Comparison of ENCODE assay signal across 8 mouse cellular contexts in the genomic region with DNA sequence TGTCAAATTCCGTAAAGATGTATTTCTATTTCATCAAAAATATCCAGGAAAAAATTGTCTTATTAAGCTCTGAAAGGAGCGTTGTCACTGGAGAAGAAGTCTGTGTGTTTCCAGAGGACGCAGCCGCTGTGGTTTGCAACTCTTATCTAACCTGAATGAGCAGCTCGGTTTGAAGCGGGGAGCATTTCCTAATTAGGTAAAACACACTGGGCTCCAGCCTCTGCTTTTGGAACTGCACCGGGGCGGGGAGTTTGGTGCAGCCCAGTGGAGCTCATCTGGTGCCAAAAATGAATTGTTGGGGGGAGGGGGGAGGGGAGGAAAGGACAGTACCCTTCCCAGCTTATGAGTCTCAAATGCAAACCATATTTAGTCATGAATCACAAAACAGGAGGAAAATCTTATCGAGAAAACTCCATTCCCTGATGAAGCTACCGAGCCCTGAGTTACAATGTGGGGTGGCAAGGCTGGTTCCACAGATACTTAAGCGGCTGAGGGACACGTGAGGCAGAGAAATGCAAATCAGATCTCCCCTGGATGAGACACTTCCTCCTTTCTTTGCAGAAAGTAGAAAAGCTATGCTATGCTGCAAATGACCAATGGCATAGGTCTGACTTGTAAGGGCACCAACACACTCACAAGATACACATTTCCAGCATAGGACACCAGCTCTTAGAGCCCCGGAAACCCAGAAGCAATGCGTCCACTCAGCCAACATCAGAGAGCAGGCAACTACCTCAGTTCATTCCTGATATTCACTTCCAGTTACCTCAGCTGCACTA. TPM values are rescaled to one million over a fixed set of nuclear protein-coding genes. Genes with fewer than 3 reads are reported as not detected.
DNase-seq lines count a peak whose midpoint lies in the region; ATAC-seq and TF ChIP-seq lines count a peak whose summit lies in the region.

No protein-coding gene starts in this region.

- peak overlapping the region; percentile 51 for H3K4me2 ChIP-seq in kidney, postnatal 0 days (ENCODE audit: low read length)

- H3K36me3 ChIP-seq in kidney, adult 2 months (ENCODE audit: control insufficient read depth, insufficient read depth, low read length) = no peaks in the 10 kb centered on the region
- H3K36me3 ChIP-seq in kidney, postnatal 0 days (ENCODE audit: insufficient read depth, low read length) = no peaks in the 10 kb centered on the region

- peak; percentile 81 for ATAC-seq in common myeloid progenitor, adult 5-6 weeks (replicated peaks; ENCODE audit: low read depth, poor library complexity, severe bottlenecking)
- no peak for ATAC-seq in kidney, postnatal 0 days (replicated peaks; ENCODE audit: low FRiP score, low read depth)
- ATAC-seq in monocyte, adult 5-6 weeks (replicated peaks; ENCODE audit: insufficient number of reproducible peaks, low FRiP score, low TSS enrichment, poor library complexity, severe bottlenecking) = peak; percentile 76
- ATAC-seq in activated CD4-positive, CD25-positive, alpha-beta regulatory T cell, adult 4 months = no peak

- no peaks in the 10 kb centered on the region for H3K4me1 ChIP-seq in kidney, adult 2 months (ENCODE audit: control insufficient read depth, insufficient read depth, low read length)
- H3K4me1 ChIP-seq in kidney, postnatal 0 days (replicated peaks; ENCODE audit: insufficient read depth, low read length) = 0 out of 2 replicates have a peak, but pooled peaks cover 5% of the 10 kb centered on the region

- no peaks in the 10 kb centered on the region for H3K9me3 ChIP-seq in kidney, postnatal 0 days (replicated peaks; ENCODE audit: low read length)

- H3K27me3 ChIP-seq in kidney, adult 2 months (replicated peaks; ENCODE audit: control insufficient read depth, insufficient read depth, low read length) = no peaks in the 10 kb centered on the region
- H3K27me3 ChIP-seq in kidney, postnatal 0 days (ENCODE audit: insufficient read depth, low read length) = no peaks in the 10 kb centered on the region

- peak overlapping the region; percentile 40; the same call in 1 of the 2 replicates for H3K9ac ChIP-seq in kidney, postnatal 0 days (ENCODE audit: low read depth, low read length)

- no peak for TF ChIP-seq POLR2A in kidney, adult 2 months (IDR thresholded peaks at IDR 0.05; ENCODE audit: low read depth, low read length)

- 27% methylated on average over 14 of the region's 14 CpGs for WGBS in kidney, adult 2 months
- 32% methylated on average over 14 of the region's 14 CpGs for WGBS in kidney, postnatal 0 days

- H3K4me3 ChIP-seq in kidney, adult 2 months (ENCODE audit: insufficient read depth, low read depth, low read length) = no peak overlapping the region
- H3K4me3 ChIP-seq in kidney, postnatal 0 days (replicated peaks; ENCODE audit: low read depth, low read length) = peak overlapping the region; percentile 40

- TF ChIP-seq CTCF in kidney, adult 2 months (conservative IDR thresholded peaks at IDR 0.05; ENCODE audit: insufficient read depth, insufficient read length, low read depth, low read length) = no peak
- no peak for TF ChIP-seq CTCF in kidney, postnatal 0 days (IDR thresholded peaks at IDR 0.05; ENCODE audit: low read depth)

- peak; percentile 39 for DNase-seq in kidney, adult 2 months
- no peak for DNase-seq in kidney, adult 8-10 months
- peak; percentile 49 for DNase-seq in kidney, postnatal 0 days (ENCODE audit: low spot score)
- DNase-seq in yolk sac, embryonic 10.5 days (ENCODE audit: low spot score) = no peak
- DNase-seq in adrenal gland, postnatal 25 days = no peak

- peak overlapping the region; percentile 26 for H3K27ac ChIP-seq in kidney, adult 2 months (ENCODE audit: insufficient read depth, low read depth, low read length)
- peak overlapping the region; percentile 78 for H3K27ac ChIP-seq in kidney, postnatal 0 days

RNA-seq across cellular contexts. Expression of a gene that starts 1.1 kb away (rescaled TPM):
- 88.2 and 172 TPM in 2 replicates for polyA plus RNA-seq in kidney, adult 2 months (2012; rRNA removed)
- not detected in 2 replicates for total RNA-seq in common myeloid progenitor, adult 5-6 weeks (2017)
- 450 and 526 TPM in 2 replicates for polyA plus RNA-seq in kidney, postnatal 0 days (2015; fragmentation: Nextera tagmentation; extraction: Ambion mirVana)
- 1.9 TPM in 1 of 3 replicates, not detected in the others for total RNA-seq in monocyte, adult 5-6 weeks (2017)
- 22.6 and 26.8 TPM in 2 replicates for total RNA-seq in adrenal gland, postnatal 25 days (2021)
- under 1 TPM in 1 of 2 experiments, not detected in 1; 0.32 TPM for polyA plus RNA-seq in activated CD4-positive, CD25-positive, alpha-beta regulatory T cell, adult 4 months (2017; shearing (Covaris generic))

RNA-seq across cellular contexts. Expression of a gene that starts 36.2 kb away (rescaled TPM):
- 3.7 and 4.6 TPM in 2 replicates for polyA plus RNA-seq in kidney, adult 2 months (2012; rRNA removed)
- 0.44 and 0.73 TPM in 2 replicates for total RNA-seq in common myeloid progenitor, adult 5-6 weeks (2017)
- polyA plus RNA-seq in kidney, postnatal 0 days (2015; fragmentation: Nextera tagmentation; extraction: Ambion mirVana) = 7.6 and 8.4 TPM in 2 replicates
- 13.9 to 25.4 TPM (median 24.3 TPM) in 3 replicates for total RNA-seq in monocyte, adult 5-6 weeks (2017)
- 6.7 and 8.3 TPM in 2 replicates for total RNA-seq in adrenal gland, postnatal 25 days (2021)
- polyA plus RNA-seq in activated CD4-positive, CD25-positive, alpha-beta regulatory T cell, adult 4 months (2017; shearing (Covaris generic)) = 100 to 1,000 TPM; 110 to 143 TPM

Comparison
In these comparisons a context has a peak if more than half of its experiments do, and no peak if none do; other contexts are left out.
1. DNase-seq: peak in kidney, adult 2 months (single experiment) and kidney, postnatal 0 days (single experiment); none in kidney, adult 8-10 months (0 of 2), yolk sac, embryonic 10.5 days (single experiment) and adrenal gland, postnatal 25 days (single experiment).
2. ATAC-seq: peak in common myeloid progenitor, adult 5-6 weeks (single experiment) and monocyte, adult 5-6 weeks (single experiment); none in kidney, postnatal 0 days (single experiment) and activated CD4-positive, CD25-positive, alpha-beta regulatory T cell, adult 4 months (single experiment).